Mouse (Mus musculus): ENCODE measurements around the gene Hyal3. TPM values are rescaled to one million over a fixed set of nuclear protein-coding genes. Genes with fewer than 3 reads are reported as not detected.

Gene Hyal3
- polyA plus RNA-seq, 1 experiment from 2014 or later = 1.3 TPM

DNA sequence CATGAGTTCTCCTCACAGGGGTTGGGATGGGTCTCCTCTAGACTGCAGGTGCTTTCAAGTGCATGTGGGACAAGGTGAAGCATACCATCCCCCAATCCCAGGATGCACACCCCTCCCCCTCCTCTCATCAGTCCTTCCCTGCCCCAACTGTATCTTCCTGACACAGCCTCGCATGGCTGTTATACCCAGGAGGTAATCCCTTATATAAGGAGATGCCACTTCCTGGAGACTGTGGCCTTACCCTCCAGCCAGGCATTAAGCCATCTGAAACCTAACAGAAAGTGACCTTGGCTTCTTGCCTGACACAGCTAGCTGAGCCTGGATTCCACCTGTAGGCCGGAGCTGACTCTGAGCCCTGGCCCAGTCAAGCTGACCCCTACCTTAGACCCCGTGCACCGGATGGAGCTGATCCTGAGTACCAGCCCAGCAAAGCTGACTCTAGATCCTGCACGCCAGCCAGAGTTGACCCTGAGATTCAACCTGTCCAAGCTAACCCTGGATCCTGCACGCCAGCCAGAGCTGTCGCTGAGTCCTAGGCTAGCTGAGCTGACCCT is 2.0 kb downstream of the Hyal3 start:
- no peak for DNase-seq (ENCODE audit: low spot score)

DNA sequence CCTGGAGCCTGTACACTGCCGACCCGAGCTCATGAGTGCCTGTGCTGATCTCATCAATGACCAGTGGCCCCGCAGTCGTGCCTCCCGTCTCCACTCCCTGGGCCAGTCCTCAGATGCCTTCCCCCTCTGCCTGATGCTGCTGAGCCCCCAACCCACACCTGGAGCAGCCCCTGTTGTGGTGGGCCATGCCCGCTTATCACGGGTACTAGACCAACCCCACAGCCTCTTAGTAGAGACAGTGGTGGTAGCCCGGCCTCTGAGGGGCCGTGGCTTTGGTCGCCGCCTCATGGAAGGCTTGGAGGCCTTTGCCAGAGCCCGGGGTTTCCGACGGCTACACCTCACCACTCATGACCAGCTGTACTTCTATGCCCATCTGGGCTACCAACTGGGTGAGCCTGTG is 2.6 kb downstream of the Hyal3 start:
- no peak overlapping the region for H3K4me3 ChIP-seq (ENCODE audit: low read depth, low read length)
- H3K27ac ChIP-seq (replicated peaks) = no peak overlapping the region
- ATAC-seq (ENCODE audit: low FRiP score, low TSS enrichment) = no peak
- 87% methylated on average over 14 of the region's 14 CpGs for WGBS
- peaks cover 3% of the 10 kb centered on the region for H3K4me1 ChIP-seq (replicated peaks; ENCODE audit: control insufficient read depth, insufficient read depth)
- no peak overlapping the region for H3K4me2 ChIP-seq (replicated peaks; ENCODE audit: low read depth)
- H3K9me3 ChIP-seq (ENCODE audit: control insufficient read depth, low read length) = no peaks in the 10 kb centered on the region
- no peak overlapping the region for H3K9ac ChIP-seq (ENCODE audit: low read length)
- no peak for DNase-seq (ENCODE audit: low spot score)
- no peaks in the 10 kb centered on the region for H3K36me3 ChIP-seq (ENCODE audit: control insufficient read depth, insufficient read depth, low read length)
- TF ChIP-seq CTCF (IDR thresholded peaks at IDR 0.05; ENCODE audit: low read depth) (no peak), EP300 (optimal IDR thresholded peaks at IDR 0.05) (no peak)
- no peaks in the 10 kb centered on the region for H3K27me3 ChIP-seq (ENCODE audit: control insufficient read depth, insufficient read depth, low read length)

More for the DNA sequence above, 2.0 kb downstream of the Hyal3 start:
- H3K9me3 ChIP-seq (ENCODE audit: control insufficient read depth, low read length) = no peaks in the 10 kb centered on the region
- no peak overlapping the region for H3K4me2 ChIP-seq (replicated peaks; ENCODE audit: low read depth)
- H3K27ac ChIP-seq (replicated peaks) = 0 out of 2 replicates have a peak overlapping the region, but pooled peaks have one; percentile 24
- no peaks in the 10 kb centered on the region for H3K27me3 ChIP-seq (ENCODE audit: control insufficient read depth, insufficient read depth, low read length)
- ATAC-seq (ENCODE audit: low FRiP score, low TSS enrichment) = no peak
- H3K4me1 ChIP-seq (replicated peaks; ENCODE audit: control insufficient read depth, insufficient read depth) = peaks cover 5% of the 10 kb centered on the region; the same call in 1 of the 2 replicates
- TF ChIP-seq CTCF (IDR thresholded peaks at IDR 0.05; ENCODE audit: low read depth) = no peak
- no peak for TF ChIP-seq EP300 (optimal IDR thresholded peaks at IDR 0.05)
- no peak overlapping the region for H3K4me3 ChIP-seq (ENCODE audit: low read depth, low read length)
- H3K36me3 ChIP-seq (ENCODE audit: control insufficient read depth, insufficient read depth, low read length) = no peaks in the 10 kb centered on the region
- no peak overlapping the region for H3K9ac ChIP-seq (ENCODE audit: low read length)
- WGBS = 89% methylated on average over 7 of the region's 7 CpGs

DNA sequence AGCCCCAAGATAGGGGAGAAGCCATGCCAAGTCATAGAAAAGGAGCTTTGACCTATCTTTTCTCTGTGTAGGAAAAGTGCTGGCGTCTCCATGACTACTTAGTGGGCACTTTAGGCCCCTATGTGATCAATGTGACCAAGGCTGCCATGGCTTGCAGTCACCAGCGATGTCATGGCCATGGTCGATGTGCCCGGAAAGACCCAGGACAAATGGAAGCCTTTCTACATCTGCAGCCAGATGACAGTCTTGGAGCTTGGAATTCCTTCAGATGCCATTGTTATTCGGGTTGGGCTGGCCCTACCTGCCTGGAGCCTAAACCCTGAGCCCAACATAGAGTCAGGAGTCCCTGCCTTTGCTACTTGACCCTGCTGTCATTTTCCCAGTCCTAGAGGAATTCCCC is 5.9 kb downstream of the Hyal3 start:
- Histone ChIP-seq H3K27ac (replicated peaks) (no peak overlapping the region), H3K36me3 (ENCODE audit: control insufficient read depth, insufficient read depth, low read length) (peaks cover 14% of the 10 kb centered on the region; the same call in 1 of the 2 replicates), H3K9ac (ENCODE audit: low read length) (no peak overlapping the region), H3K4me3 (ENCODE audit: low read depth, low read length) (no peak overlapping the region), H3K9me3 (ENCODE audit: control insufficient read depth, low read length) (no peaks in the 10 kb centered on the region), H3K4me2 (replicated peaks; ENCODE audit: low read depth) (no peak overlapping the region), H3K27me3 (ENCODE audit: control insufficient read depth, insufficient read depth, low read length) (no peaks in the 10 kb centered on the region), H3K4me1 (replicated peaks; ENCODE audit: control insufficient read depth, insufficient read depth) (peaks cover 4% of the 10 kb centered on the region)
- ATAC-seq (ENCODE audit: low FRiP score, low TSS enrichment) (no peak), DNase-seq (ENCODE audit: low spot score) (no peak)
- 83% methylated on average over 5 of the region's 5 CpGs for WGBS
- TF ChIP-seq EP300 (optimal IDR thresholded peaks at IDR 0.05) (no peak), CTCF (IDR thresholded peaks at IDR 0.05; ENCODE audit: low read depth) (no peak)

DNA sequence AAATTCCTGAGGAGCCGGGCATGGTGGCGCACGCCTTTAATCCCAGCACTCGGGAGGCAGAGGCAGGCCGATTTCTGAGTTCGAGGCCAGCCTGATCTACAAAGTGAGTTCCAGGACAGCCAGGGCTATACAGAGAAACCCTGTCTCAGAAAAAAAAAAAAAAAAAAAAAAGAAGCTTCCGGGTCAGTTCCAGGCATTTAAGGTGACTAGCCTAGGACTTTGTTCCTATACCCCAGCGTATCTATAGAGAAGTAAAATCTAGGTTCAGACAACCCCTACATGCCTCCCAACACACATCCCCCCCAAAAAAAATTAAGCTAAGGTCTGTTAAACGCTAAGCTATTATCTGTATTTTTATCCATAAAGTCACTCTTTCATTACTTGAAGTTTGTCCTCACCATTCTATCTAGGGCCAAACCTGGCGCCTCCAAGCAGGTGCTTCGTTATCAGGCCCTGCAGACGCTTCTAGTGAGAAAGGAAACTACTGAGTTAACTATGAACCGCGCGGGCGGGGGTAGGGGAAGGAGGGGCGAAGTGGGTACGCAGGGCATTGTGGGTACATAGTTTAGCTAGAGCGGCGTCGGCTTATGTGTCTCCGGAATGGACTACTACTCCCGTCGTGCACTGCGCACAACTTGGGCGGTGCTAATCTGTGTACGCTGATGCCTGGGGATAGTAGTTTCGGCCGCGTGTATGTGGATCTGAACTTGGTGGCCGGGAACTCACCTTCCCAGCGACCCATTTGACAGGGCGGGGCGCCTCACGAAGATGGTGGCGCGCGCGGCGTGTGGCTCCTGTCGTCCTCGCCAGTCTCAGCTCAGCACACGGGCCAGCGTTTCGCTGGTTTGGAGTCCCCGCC is 6.6 kb downstream of the Hyal3 start, which contains the start of gene Ifrd2:
TSS of gene Ifrd2 (plus strand) at position 669 of the 859 bp plus-strand sequence.
- peak within 1 kb of the TSS; percentile 63 for H3K9ac ChIP-seq (ENCODE audit: low read length)
- WGBS = 11% methylated on average over 46 of the region's 46 CpGs
- H3K9me3 ChIP-seq (ENCODE audit: control insufficient read depth, low read length) = no peaks in the 10 kb centered on the region
- H3K36me3 ChIP-seq (ENCODE audit: control insufficient read depth, insufficient read depth, low read length) = peaks cover 19% of the 10 kb centered on the region; the same call in 1 of the 2 replicates
- DNase-seq (ENCODE audit: low spot score) (peak; percentile 98), ATAC-seq (ENCODE audit: low FRiP score, low TSS enrichment) (peak; percentile 94)
- H3K4me1 ChIP-seq (replicated peaks; ENCODE audit: control insufficient read depth, insufficient read depth) = peaks cover 4% of the 10 kb centered on the region
- peak within 1 kb of the TSS; percentile 56 for H3K4me3 ChIP-seq (ENCODE audit: low read depth, low read length)
- peak within 1 kb of the TSS; percentile 50; the same call in 1 of the 2 replicates for H3K27ac ChIP-seq (replicated peaks)
- peak within 1 kb of the TSS; percentile 74 for H3K4me2 ChIP-seq (replicated peaks; ENCODE audit: low read depth)
- TF ChIP-seq CTCF (IDR thresholded peaks at IDR 0.05; ENCODE audit: low read depth) (no peak; the same call in 1 of the 2 replicates), EP300 (optimal IDR thresholded peaks at IDR 0.05) (no peak)
- H3K27me3 ChIP-seq (ENCODE audit: control insufficient read depth, insufficient read depth, low read length) = no peaks in the 10 kb centered on the region

GRCm38 (mm10) chr9:107587833-107588639 is 7.4 kb downstream of the Hyal3 start:
- peak; percentile 1; the same call in 1 of the 2 replicates for ATAC-seq (ENCODE audit: low FRiP score, low TSS enrichment)
- Histone ChIP-seq H3K4me1 (replicated peaks; ENCODE audit: control insufficient read depth, insufficient read depth) (peaks cover 4% of the 10 kb centered on the region), H3K4me3 (ENCODE audit: low read depth, low read length) (peak overlapping the region; percentile 56), H3K9me3 (ENCODE audit: control insufficient read depth, low read length) (no peaks in the 10 kb centered on the region), H3K4me2 (replicated peaks; ENCODE audit: low read depth) (peak overlapping the region; percentile 74), H3K27ac (replicated peaks) (peak overlapping the region; percentile 50; the same call in 1 of the 2 replicates), H3K27me3 (ENCODE audit: control insufficient read depth, insufficient read depth, low read length) (no peaks in the 10 kb centered on the region), H3K9ac (ENCODE audit: low read length) (peak overlapping the region; percentile 63), H3K36me3 (ENCODE audit: control insufficient read depth, insufficient read depth, low read length) (peaks cover 25% of the 10 kb centered on the region; the same call in 1 of the 2 replicates)
- TF ChIP-seq EP300 (optimal IDR thresholded peaks at IDR 0.05) (peak; percentile 65), CTCF (IDR thresholded peaks at IDR 0.05; ENCODE audit: low read depth) (no peak)
- WGBS = 2% methylated on average over 33 of the region's 33 CpGs
- peak; percentile 69 for DNase-seq (ENCODE audit: low spot score)

Data from stomach, postnatal 0 days (tissue).